Mouse (Mus musculus) liver, embryonic 14.5 days (tissue): ENCODE data around the gene Slfn2.

Experiments
- CTCF ChIP-seq: IDR thresholded peaks from 2 replicates; pipeline ENCODE4 v1.5.1; 2016; ENCODE audit warnings: antibody characterized with exemption, low read depth, control low read depth
- EP300 ChIP-seq: IDR thresholded peaks from 2 replicates; pipeline ENCODE4 v1.6.1; 2016; ENCODE audit warnings: antibody characterized with exemption, low read depth

GRCm38 (mm10) chr11:83084761-83085160, 19.8 kb downstream of the Slfn2 start:
- no peak for TF ChIP-seq CTCF
- no peak for TF ChIP-seq EP300
